Mouse (Mus musculus): ENCODE measurements around the gene Slc34a3.

DNA sequence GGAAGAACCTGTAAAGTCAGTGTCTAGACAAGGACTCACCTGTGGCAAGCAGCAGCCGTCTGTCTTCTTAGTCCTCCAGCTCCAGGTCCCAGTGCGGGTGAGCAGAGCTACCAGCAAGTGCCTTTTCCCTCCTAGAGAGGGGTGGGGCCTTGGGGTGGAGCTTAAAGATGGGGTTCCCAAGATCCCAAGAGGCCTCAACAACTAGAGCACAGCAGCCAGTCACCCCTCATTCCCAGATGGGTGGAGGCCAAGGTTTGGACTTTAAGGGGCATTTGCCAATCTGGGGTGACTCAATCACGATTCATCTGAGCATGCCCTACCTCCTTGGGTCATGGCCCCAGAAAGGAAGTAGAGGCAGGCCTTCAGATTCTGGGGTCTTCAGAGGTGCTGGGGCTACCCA, 5.6 kb upstream of the Slc34a3 start:
- TF ChIP-seq CTCF (IDR thresholded peaks at IDR 0.05; ENCODE audit: insufficient read depth, low read length) (no peak), POLR2A (IDR thresholded peaks at IDR 0.05; ENCODE audit: borderline replicate concordance, extremely low read depth, low read depth, low read length) (no peak)

Measured in lung, adult 2 months (tissue).